8 mouse cellular contexts compared by ENCODE assay signal in the genomic region with DNA sequence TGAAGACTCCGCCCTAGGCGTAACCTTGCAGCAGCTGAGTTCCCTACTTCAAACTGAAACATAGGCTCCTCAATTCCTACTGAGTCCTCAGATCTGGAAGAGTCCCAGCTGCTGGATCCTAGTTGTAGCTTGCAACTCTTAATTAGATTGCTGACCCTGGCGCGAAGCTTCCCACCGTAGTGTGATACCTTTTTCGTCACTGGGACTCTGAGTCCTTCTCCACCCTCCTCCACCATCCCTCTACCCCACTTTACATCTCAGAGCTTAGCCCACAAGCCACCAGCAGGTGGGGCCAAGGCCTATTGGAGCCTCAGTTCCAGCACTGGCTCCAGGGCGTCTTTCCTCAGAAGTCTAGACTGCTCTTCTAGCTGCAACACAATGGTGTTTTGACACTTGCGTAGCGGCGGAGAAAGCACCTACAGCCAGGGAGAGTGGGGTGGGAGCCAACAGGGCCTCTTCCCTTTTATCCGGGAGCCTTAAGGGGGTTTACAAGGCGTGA. TPM values are rescaled to one million over a fixed set of nuclear protein-coding genes. Genes with fewer than 3 reads are reported as not detected.
DNase-seq lines count a peak whose midpoint lies in the region; ATAC-seq and TF ChIP-seq lines count a peak whose summit lies in the region.

Gene Gpr108 (minus strand): TSS at position 246 of the 499 bp plus-strand sequence.

- H3K4me1 ChIP-seq in hindbrain, postnatal 0 days (ENCODE audit: insufficient read depth, low read length) = peaks cover 16% of the 10 kb centered on the region

- H3K27me3 ChIP-seq in hindbrain, postnatal 0 days (ENCODE audit: insufficient read depth, low read length) = no peaks in the 10 kb centered on the region

- peak; percentile 89 for DNase-seq in gastrocnemius, adult 2 months
- DNase-seq in hindbrain, postnatal 0 days (ENCODE audit: low spot score) = peak; percentile 92
- peak; percentile 84 to 85 for DNase-seq in left cerebral cortex, adult 2 months (ENCODE audit: extremely low spot score in 1 of 2, low spot score in 2 of 2)
- DNase-seq in right cerebral cortex, adult 2 months (ENCODE audit: low spot score in 2 of 2) = peak; percentile 88 to 92
- peak; percentile 81 to 88 for DNase-seq in urinary bladder, postnatal 36 days (ENCODE audit: low spot score in 2 of 2)

- TF ChIP-seq CTCF in gastrocnemius, adult 2 months (IDR thresholded peaks at IDR 0.05) = peak; percentile 84
- TF ChIP-seq CTCF in hindbrain, postnatal 0 days (IDR thresholded peaks at IDR 0.05; ENCODE audit: low read depth) = peak; percentile 86
- peak; percentile 76 for TF ChIP-seq CTCF in left cerebral cortex, adult 2 months (IDR thresholded peaks at IDR 0.05)

- H3K4me3 ChIP-seq in gastrocnemius, adult 2 months = peak within 1 kb of the TSS; percentile 84
- H3K4me3 ChIP-seq in hindbrain, postnatal 0 days (ENCODE audit: low read length) = peak within 1 kb of the TSS; percentile 76
- peak within 1 kb of the TSS; percentile 62 for H3K4me3 ChIP-seq in left cerebral cortex, adult 2 months

- H3K4me2 ChIP-seq in hindbrain, postnatal 0 days (ENCODE audit: low read depth, low read length) = peak within 1 kb of the TSS; percentile 97

- peak within 1 kb of the TSS; percentile 95 for H3K27ac ChIP-seq in gastrocnemius, adult 2 months
- H3K27ac ChIP-seq in hindbrain, postnatal 0 days = peak within 1 kb of the TSS; percentile 99
- H3K27ac ChIP-seq in left cerebral cortex, adult 2 months = peak within 1 kb of the TSS; percentile 96

- WGBS in hindbrain, postnatal 0 days = 0% methylated on average over 12 of the region's 12 CpGs

- H3K36me3 ChIP-seq in hindbrain, postnatal 0 days (ENCODE audit: insufficient read depth, low read length) = no peaks in the 10 kb centered on the region

- no peaks in the 10 kb centered on the region for H3K9me3 ChIP-seq in hindbrain, postnatal 0 days (ENCODE audit: low read length)

- ATAC-seq in activated CD4-positive, CD25-positive, alpha-beta regulatory T cell, adult 4 months = peak; percentile 62
- ATAC-seq in common myeloid progenitor, adult 5-6 weeks (replicated peaks; ENCODE audit: low read depth, poor library complexity, severe bottlenecking) = peak; percentile 59
- peak; percentile 57 for ATAC-seq in hindbrain, postnatal 0 days
- peak; percentile 49 for ATAC-seq in megakaryocyte, adult 5-6 weeks (ENCODE audit: poor library complexity, severe bottlenecking)

- intact Hi-C loops in gastrocnemius, adult 2 months (cut with DNase I) = loop anchor here (10.0 kb wide), 1 partner anchor 253 kb away; the partner anchor contains the start of genes Alkbh7 and Clpp
- intact Hi-C loops in left cerebral cortex, adult 2 months (cut with DNase I) = loop anchor here (1.0 to 10.0 kb wide), 3 partner anchors 27 to 253 kb away; partner anchors contain the start of genes Alkbh7 and Clpp

- peak within 1 kb of the TSS; percentile 81 for H3K9ac ChIP-seq in hindbrain, postnatal 0 days (replicated peaks; ENCODE audit: low read length)

RNA-seq across cellular contexts. Expression of gene Gpr108, which starts in this region (rescaled TPM):
- 10 to 100 TPM; 46.4 to 55.8 TPM for polyA plus RNA-seq in activated CD4-positive, CD25-positive, alpha-beta regulatory T cell, adult 4 months (2017; shearing (Covaris generic))
- 17.0 and 17.7 TPM in 2 replicates for total RNA-seq in common myeloid progenitor, adult 5-6 weeks (2017)
- 10 to 100 TPM; 24.0 to 24.4 TPM for total RNA-seq in gastrocnemius, adult 2 months (2021)
- total RNA-seq in hindbrain, postnatal 0 days (2014; rRNA removed) = 19.6 and 21.3 TPM in 2 replicates
- 23.6 and 24.1 TPM in 2 replicates for polyA plus RNA-seq in hindbrain, postnatal 0 days (2015; fragmentation: Nextera tagmentation; extraction: Ambion mirVana)
- total RNA-seq in left cerebral cortex, adult 2 months (2021) = 10 to 100 TPM; 24.4 to 24.7 TPM
- total RNA-seq in megakaryocyte, adult 5-6 weeks (2015) = 36.6 and 39.1 TPM in 2 replicates
- 36.6 and 37.7 TPM in 2 replicates for total RNA-seq in megakaryocyte, adult 5-6 weeks (2017)

Comparison
In these comparisons a context has a peak if more than half of its experiments do, and no peak if none do; other contexts are left out.
1. Peak in every context shown above with its lines: DNase-seq, ATAC-seq, H3K4me3 ChIP-seq and H3K27ac ChIP-seq.